Mouse (Mus musculus): ENCODE measurements at regions not wholly inside any gene's neighbourhood (a gene's known extent, or its start where the extent isn't known, plus 50 kb on each side); places are given as distances from the start of the nearest gene placed in this dataset.

GRCm38 (mm10) chr9:83326437-83327086 lies 114.4 kb downstream of the Lca5 start:
- peak; percentile 59 for DNase-seq (ENCODE audit: low read depth, low spot score)

GRCm38 (mm10) chr9:83325910-83326309 lies 115.0 kb downstream of the Lca5 start:
- peak; percentile 46 for DNase-seq (ENCODE audit: low read depth, low spot score)

GRCm38 (mm10) chr9:83324336-83324735 lies 116.6 kb downstream of the Lca5 start:
- no peak for DNase-seq (ENCODE audit: low read depth, low spot score)

- no peak for DNase-seq (ENCODE audit: low read depth, low spot score)
These were observed 117.8 kb downstream of the Lca5 start for GRCm38 (mm10) chr9:83322991-83323583.

GRCm38 (mm10) chr9:83321793-83322192 lies 119.1 kb downstream of the Lca5 start:
- no peak for DNase-seq (ENCODE audit: low read depth, low spot score)

GRCm38 (mm10) chr9:83320834-83321233 lies 120.1 kb downstream of the Lca5 start:
- no peak for DNase-seq (ENCODE audit: low read depth, low spot score)

GRCm38 (mm10) chr9:83316818-83317162 lies 124.1 kb downstream of the Lca5 start:
- no peak for DNase-seq (ENCODE audit: low read depth, low spot score)

GRCm38 (mm10) chr9:83315941-83316817 lies 124.7 kb downstream of the Lca5 start:
- DNase-seq (ENCODE audit: low read depth, low spot score), result no peak

- DNase-seq (ENCODE audit: low read depth, low spot score), result no peak
These were observed 132.2 kb downstream of the Lca5 start for GRCm38 (mm10) chr9:83308771-83309170.

GRCm38 (mm10) chr9:83308092-83308491 lies 132.8 kb downstream of the Lca5 start:
- peak; percentile 49 for DNase-seq (ENCODE audit: low read depth, low spot score)

GRCm38 (mm10) chr9:83307349-83307938 lies 133.5 kb downstream of the Lca5 start:
- DNase-seq (ENCODE audit: low read depth, low spot score), result peak; percentile 57

GRCm38 (mm10) chr9:83304925-83305324 lies 136.0 kb downstream of the Lca5 start:
- peak; percentile 55 for DNase-seq (ENCODE audit: low read depth, low spot score)

- no peak for DNase-seq (ENCODE audit: low read depth, low spot score)
These were observed 140.4 kb downstream of the Lca5 start for GRCm38 (mm10) chr9:83300500-83300899.

GRCm38 (mm10) chr9:83300044-83300443 lies 140.9 kb downstream of the Lca5 start:
- DNase-seq (ENCODE audit: low read depth, low spot score), result no peak

GRCm38 (mm10) chr9:83299623-83300022 lies 141.3 kb downstream of the Lca5 start:
- no peak for DNase-seq (ENCODE audit: low read depth, low spot score)

GRCm38 (mm10) chr9:83295453-83295852 lies 145.5 kb downstream of the Lca5 start:
- DNase-seq (ENCODE audit: low read depth, low spot score), result no peak

GRCm38 (mm10) chr9:83294441-83294840 lies 146.5 kb downstream of the Lca5 start:
- no peak for DNase-seq (ENCODE audit: low read depth, low spot score)

GRCm38 (mm10) chr9:83284097-83284496 lies 137.6 kb upstream of the Hmgn3 start:
- no peak for DNase-seq (ENCODE audit: low read depth, low spot score)

GRCm38 (mm10) chr9:83283662-83284061 lies 137.2 kb upstream of the Hmgn3 start:
- no peak for DNase-seq (ENCODE audit: low read depth, low spot score)

- no peak for DNase-seq (ENCODE audit: low read depth, low spot score)
These were observed 136.8 kb upstream of the Hmgn3 start for GRCm38 (mm10) chr9:83283249-83283648.

GRCm38 (mm10) chr9:83277791-83278190 lies 131.3 kb upstream of the Hmgn3 start:
- DNase-seq (ENCODE audit: low read depth, low spot score), result no peak

GRCm38 (mm10) chr9:83277356-83277755 lies 130.9 kb upstream of the Hmgn3 start:
- DNase-seq (ENCODE audit: low read depth, low spot score), result no peak
